Mouse (Mus musculus): Measurements from ENCODE around the gene Strc.
"Not testable (repeated sequence)": the region's sequence is repeated elsewhere in the genome, so short reads cannot be mapped to it uniquely, and the experiment has no call there.

The Strc gene

DNA sequence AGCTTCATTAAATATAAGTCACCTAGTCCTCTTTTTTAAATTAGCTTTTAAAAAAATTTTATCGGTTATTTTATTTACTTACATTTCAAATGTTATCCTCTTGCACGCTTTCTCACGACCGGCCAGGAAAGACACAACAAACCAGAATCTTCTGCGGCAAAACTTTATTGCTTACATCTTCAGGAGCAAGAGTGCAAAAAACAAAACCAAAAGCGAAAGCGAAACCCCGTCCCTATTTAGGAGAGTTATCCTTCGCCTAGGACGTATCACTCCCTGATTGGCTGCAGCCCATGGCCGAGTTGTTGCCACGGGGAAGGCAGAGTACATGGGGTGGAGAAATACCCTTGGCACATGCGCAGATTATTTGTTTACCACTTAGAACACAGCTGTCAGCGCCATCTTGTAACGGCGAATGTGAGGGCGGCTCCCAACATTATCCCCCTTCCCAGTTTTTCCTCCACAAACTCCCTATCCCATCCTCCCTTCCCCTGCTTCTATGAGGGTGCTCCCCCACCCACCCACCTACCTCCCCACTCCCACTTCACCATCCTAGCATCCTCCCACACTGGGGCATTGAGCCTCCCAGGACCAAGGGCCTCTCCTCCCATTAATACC is at the start of gene Strc:
Strc (minus strand) TSS at position 208 of the 615 bp plus-strand sequence.
- DNase-seq (ENCODE audit: low read depth, low spot score): not testable (repeated sequence)

DNA sequence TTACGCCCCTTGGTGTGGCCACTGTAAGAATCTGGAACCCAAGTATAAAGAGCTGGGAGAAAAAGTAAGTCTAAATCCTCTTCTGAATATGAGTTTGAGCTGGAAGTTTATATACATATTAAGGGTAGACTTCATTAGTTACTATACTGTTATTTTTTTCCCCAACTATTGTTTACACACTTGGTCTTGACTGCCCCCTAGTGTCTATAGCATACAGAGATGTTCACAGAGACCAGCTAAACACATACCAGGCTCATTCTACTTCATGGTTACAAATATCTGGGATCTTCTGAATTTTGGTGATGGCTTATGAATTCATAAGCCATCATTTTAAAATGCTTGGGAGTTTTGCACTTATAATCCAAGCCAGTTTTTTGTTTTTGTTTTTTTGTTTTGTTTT is 47.9 kb upstream of the Strc start:
- DNase-seq (ENCODE audit: low read depth, low spot score): no peak

GRCm38 (mm10) chr2:121425890-121426289 is 38.9 kb upstream of the Strc start:
- no peak for DNase-seq (ENCODE audit: low read depth, low spot score)

DNA sequence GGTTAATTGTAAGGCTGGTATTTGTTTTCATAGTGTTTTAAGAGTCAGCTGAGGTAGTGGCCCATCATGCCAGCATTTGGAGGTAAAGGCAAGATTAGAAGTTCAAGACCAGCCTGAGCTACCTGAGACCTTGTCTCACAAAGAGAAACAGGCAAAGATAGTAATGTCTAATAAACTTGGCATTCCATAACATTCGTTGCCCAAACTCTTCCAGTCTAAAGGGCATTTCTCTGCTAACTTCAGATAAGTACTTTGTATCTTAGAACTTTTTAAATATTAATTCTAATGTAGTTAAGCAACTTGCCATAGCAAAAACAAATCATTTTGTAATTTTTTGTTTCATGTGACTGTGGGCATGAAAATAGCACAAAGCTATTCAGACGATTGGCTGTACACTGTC is 36.2 kb upstream of the Strc start:
- DNase-seq (ENCODE audit: low read depth, low spot score): no peak

- no peak for DNase-seq (ENCODE audit: low read depth, low spot score)
Observed at GRCm38 (mm10) chr2:121418476-121418875, 31.5 kb upstream of the Strc start.

- DNase-seq (ENCODE audit: low read depth, low spot score): no peak
Observed at GRCm38 (mm10) chr2:121416356-121416755, 29.4 kb upstream of the Strc start.

- no peak for DNase-seq (ENCODE audit: low read depth, low spot score)
Observed at GRCm38 (mm10) chr2:121415591-121415990, 28.6 kb upstream of the Strc start.

- no peak for DNase-seq (ENCODE audit: low read depth, low spot score)
Observed at GRCm38 (mm10) chr2:121415103-121415502, 28.1 kb upstream of the Strc start.

DNA sequence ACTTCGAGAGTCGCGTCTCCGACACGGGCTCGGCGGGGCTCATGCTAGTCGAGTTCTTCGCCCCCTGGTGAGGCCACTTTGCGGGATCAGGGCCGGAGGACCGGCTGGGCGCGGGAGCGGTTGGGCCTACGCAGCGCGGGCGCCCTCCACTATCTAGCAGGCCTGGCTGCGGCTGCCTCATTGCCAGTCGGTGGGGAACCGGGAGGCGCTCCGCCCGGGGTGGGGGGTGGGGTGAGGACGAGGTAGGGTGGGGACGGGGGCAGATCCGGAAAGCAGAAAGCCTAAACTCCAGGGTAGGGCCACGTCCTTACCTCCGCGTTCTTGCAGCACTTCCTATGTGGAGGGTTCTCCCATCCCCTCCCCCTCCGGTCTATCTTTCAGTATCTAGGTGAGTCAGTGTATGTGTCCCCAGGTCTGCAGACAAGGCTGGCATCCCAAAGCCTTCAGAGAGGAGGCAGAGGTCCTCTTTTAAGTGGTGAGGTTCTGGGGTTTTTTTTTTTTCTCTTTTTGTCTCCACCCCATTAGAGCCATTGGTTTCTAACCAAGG is 27.2 kb upstream of the Strc start:
- DNase-seq (ENCODE audit: low read depth, low spot score): peak; percentile 16

GRCm38 (mm10) chr2:121413387-121414042 is 26.5 kb upstream of the Strc start, which contains the start of the genes Pdia3 and Catsper2:
Gene Pdia3 (plus strand): TSS chr2:121413775.
Gene Catsper2 (minus strand): TSS chr2:121413792.
- peak; percentile 80 for DNase-seq (ENCODE audit: low read depth, low spot score)

DNA sequence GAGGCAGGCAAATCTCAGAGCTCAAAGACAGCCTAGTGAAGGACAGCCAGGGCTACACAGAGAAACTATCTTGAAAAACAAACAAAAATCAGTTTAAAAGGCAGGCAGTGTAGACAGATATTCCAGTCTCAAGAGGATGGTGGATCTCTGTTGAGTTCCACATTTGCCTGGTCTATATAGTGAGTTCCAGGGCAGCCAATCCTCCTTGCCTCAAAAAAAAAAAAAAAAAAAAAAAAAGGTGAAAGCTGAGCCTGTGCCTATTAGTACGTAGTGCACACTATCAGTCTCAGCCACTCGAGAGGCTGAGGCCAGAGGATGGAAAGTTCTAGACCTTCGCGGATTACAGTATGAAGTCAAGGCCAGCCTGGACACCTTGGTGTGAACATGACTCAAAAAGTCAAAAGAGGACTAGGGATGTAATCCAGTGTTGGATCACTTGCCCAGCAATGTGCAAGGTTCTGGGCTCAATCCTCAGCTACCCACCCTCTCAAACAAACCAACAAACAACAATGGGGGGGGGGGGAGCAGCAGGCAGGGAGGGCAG is 25.9 kb upstream of the Strc start:
- DNase-seq (ENCODE audit: low read depth, low spot score): no peak

GRCm38 (mm10) chr2:121408160-121408559 is 21.2 kb upstream of the Strc start:
- DNase-seq (ENCODE audit: low read depth, low spot score): peak; percentile 36

- DNase-seq (ENCODE audit: low read depth, low spot score): no peak
Observed at GRCm38 (mm10) chr2:121403296-121403695, 16.3 kb upstream of the Strc start.

DNA sequence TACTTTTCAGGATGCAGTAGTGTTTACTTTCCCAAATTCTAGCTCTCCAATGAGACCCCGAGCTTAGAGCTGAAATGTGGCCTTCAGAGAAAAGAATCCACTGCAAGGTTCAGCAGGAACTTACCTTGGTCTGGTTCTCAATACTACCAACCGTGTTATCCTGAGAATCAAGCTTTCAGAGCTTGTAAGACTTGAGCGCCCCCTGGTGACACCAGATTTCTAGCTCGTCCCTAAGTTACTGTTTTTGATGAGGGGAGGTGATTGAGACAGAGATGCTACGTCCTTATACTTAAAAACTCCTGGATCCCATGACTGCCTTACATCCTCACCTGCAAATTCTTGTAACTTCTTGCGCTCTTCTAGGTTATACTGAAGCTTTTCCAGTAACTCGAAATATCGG is 9.7 kb upstream of the Strc start:
- DNase-seq (ENCODE audit: low read depth, low spot score): peak; percentile 58

DNA sequence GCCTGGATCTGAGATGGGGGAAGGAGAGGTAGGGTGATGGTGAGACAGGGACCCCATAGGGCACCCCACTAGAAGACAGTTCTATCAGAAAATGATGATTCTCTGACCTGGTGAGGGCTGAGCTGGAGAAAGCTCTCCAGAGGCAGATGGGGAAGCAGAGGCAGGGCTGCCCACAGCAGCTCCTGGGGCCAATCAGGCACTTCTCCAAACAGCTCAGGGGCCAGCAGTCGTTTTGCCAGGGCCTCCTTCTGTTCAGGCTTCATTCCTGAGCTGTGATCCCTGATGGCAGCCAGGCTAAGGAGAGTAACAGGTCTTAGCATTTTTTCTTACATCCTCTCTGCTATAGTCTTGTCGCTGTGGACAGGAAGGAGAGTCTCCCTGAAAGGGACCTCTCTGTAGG is 12.2 kb downstream of the Strc start:
- DNase-seq (ENCODE audit: low read depth, low spot score): no peak

DNA sequence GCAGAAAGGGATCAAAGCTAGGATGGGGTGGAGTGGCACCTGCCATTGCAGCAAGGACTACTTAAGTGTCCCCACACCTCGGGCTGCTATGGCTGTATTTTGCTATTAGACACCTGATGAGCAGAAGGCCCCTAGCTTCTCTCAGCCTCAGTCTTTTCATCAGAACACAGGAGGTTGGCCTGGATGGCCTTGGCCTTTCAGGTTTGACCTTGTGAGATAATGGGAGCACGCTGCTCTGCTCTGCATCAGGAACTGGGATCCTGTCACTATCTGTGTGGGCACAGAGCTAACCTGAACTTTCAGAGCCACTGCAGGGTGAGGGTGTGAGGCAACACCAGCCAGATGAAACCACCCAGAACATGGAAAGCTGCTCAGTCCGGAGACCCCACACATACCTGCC is 14.7 kb downstream of the Strc start:
- no peak for DNase-seq (ENCODE audit: low read depth, low spot score)

- DNase-seq (ENCODE audit: low read depth, low spot score): no peak
Observed at GRCm38 (mm10) chr2:121370921-121371320, 16.0 kb downstream of the Strc start.

GRCm38 (mm10) chr2:121368831-121369230 is 18.1 kb downstream of the Strc start:
- DNase-seq (ENCODE audit: low read depth, low spot score): no peak

GRCm38 (mm10) chr2:121363656-121364055 is 23.3 kb downstream of the Strc start:
- no peak for DNase-seq (ENCODE audit: low read depth, low spot score)

- DNase-seq (ENCODE audit: low read depth, low spot score): no peak
Observed at GRCm38 (mm10) chr2:121359461-121359860, 27.5 kb downstream of the Strc start.

- DNase-seq (ENCODE audit: low read depth, low spot score): peak; percentile 38
Observed at GRCm38 (mm10) chr2:121358381-121358780, 28.6 kb downstream of the Strc start.

DNA sequence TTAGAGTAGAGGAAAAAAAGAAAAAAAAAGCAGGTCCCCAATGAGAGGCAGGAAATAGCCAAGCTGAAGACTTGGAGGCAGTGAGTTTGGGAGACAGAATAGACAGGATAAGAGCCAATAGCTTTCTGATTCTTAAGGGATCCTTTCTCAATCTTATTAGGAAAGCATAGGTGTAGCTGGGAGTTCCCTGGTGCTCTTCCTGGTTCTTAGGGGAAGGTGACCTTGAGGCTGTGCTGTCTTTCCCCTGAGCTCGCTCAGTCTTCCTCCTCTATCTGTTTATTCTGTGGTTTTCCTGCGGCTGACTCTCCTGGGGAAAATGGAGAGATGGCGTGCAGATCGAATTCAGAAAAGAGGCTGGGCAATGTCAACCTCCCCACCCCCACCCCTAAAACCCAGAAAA is 29.0 kb downstream of the Strc start:
- DNase-seq (ENCODE audit: low read depth, low spot score): no peak

DNA sequence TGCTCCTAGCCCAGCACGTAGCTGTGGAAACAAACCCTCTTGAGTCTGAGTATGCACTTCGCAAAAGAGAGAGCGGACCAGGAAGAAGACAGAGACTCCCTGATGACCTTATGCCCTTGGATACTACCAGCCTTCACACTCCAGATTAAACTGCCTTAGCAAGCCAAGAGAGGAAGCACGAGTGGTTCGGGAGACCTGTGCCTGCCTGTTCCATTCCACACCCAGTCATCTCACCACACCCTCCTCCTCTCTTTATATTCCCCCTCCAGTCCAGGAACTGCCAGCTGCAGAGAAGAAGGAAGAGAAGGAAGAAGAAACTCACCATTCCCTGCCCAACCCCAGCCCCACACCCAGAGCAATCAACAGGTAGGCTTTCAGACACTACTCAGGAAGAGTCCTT is 29.5 kb downstream of the Strc start, which contains the start of gene Ckmt1:
Ckmt1 (plus strand) TSS at position 221 of the 400 bp plus-strand sequence.
- no peak for DNase-seq (ENCODE audit: low read depth, low spot score)
